Mouse (Mus musculus): ENCODE data around the gene AL732309.1.

Gene AL732309.1

GRCm38 (mm10) chr2:25217666-25218065 is 29.0 kb downstream of the AL732309.1 start:
- DNase-seq (ENCODE audit: extremely low spot score, low spot score), result no peak

DNA sequence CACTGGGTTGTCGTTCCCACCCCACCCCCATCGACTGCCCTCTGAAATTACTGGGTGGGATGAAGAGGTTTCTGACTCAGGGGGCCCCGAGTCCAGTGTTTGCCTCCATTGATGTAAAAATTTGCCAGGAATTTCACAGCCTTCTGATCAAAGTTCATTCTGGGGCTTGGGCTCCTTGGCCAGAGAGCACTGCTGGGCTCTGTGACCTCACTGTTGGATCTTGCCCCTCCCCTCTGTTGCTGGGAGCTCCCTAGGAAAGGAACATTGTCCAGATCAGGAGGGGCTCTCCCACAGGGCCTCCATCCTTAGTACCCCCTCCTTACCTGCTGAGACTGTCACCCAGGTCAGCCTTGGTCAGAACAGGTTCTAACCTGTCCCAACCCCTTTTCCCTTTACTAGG is 32.2 kb downstream of the AL732309.1 start, which contains the start of gene Stpg3:
Gene Stpg3, minus strand, starts transcription at position 194 of the 400 bp plus-strand sequence.
- DNase-seq (ENCODE audit: extremely low spot score, low spot score), result no peak

DNA sequence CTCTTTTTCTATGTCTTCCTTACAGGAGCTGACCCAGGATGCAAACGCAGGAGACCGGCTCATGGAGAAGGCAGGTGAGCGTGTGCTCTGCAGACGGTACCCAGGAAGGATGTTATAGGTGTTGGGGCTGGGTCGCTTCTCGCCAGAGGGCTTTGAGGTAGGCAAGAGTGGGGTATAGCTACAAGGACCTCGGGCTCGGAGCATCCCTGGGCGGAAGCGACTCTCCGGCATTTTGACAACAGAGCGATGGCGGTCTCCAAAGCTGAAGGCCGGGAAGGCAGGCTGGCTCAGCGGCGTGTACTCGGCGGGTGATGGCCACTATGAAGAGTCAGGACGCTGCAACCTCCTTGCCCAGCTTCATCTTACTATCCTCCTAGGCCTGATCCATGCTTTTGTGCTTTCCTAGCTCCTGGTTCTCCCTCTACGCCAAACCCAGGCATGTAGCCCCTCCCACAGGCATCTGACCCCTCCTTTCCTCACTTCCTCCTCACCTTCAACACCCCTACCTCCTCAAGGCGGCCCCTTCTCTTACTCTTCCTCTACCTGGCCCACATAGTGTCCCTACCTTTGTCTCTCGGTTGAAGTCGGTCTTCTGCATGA is 33.3 kb downstream of the AL732309.1 start:
- DNase-seq (ENCODE audit: extremely low spot score, low spot score), result no peak

DNA sequence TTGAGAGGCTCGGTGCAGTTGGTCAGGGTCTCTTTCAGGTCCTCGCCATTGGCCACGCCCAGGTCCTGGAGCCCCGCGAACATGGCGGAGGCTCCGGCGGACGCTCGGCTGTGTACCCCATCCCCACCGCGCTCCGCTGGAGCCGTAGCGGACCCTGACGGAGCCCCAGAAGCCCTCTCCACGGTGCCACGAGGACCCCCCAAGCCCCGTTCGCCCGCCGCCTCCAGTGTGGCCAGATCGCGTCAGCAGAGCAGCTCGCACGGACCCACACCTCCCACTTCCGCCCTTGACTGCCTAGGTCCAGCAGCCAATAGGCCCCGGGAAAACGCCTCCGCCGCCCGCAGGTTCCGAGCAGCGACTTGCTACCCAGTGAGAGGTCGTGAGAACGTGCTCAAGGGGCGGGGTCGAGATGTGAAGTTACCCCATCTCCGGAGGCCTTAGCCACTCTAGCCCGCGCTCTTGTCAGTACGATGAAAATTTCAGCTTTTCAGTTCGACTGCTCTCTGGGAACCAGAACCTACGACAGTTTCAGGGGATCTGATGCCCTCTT is 35.5 kb downstream of the AL732309.1 start, which contains the start of gene Nelfb:
Gene Nelfb, minus strand, starts transcription at position 369 of the 550 bp plus-strand sequence.
- DNase-seq (ENCODE audit: extremely low spot score, low spot score), result peak; percentile 96

GRCm38 (mm10) chr2:25210686-25211085 is 36.0 kb downstream of the AL732309.1 start:
- no peak for DNase-seq (ENCODE audit: extremely low spot score, low spot score)

DNA sequence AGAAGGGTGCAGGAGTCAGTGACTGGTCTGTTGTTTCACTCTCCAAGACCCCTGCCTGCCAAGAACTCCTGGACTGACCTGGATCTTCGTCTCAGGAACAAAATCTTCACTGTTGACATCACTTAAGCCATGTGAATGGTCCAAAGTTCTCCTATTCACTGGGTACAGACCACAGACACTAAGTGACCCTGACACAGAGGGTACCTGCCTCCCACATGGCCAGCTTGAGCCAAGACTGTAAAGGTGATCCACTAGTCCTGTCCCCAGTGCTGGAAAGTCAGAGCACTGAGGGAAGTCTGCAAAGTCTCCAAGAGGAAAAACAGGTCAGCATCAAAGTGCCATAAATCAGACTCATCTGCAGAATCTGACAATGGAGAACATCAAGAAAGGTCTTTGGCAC is 39.1 kb downstream of the AL732309.1 start:
- no peak for DNase-seq (ENCODE audit: extremely low spot score, low spot score)

DNA sequence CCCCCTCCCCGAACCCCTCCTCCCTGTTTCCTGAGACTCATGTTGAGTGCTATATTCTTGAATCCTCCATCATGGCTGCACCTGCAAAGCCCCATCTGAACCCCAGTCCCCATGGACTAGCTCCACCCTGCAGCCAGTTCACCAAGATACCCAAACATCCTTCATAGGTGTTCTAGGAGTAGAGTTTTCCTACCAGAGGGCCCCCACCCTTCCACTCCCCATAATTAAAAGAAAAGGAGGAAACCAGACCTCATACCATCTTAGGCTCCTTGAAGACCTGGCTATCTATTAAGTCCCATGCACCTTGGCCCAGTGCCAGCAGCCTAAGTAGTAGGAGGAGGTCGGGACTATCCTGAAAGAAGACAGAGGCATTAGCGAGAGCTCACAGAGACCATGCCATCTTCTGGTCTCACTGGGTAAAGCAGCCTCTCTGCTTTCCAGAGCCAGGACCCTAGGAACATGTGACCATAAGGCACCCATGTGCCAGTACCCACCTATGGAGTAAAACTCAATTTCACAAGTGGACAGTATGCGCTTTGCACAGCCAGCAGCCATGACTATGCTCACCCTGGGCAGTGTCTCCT is 42.9 kb downstream of the AL732309.1 start:
- DNase-seq (ENCODE audit: extremely low spot score, low spot score), result no peak

DNA sequence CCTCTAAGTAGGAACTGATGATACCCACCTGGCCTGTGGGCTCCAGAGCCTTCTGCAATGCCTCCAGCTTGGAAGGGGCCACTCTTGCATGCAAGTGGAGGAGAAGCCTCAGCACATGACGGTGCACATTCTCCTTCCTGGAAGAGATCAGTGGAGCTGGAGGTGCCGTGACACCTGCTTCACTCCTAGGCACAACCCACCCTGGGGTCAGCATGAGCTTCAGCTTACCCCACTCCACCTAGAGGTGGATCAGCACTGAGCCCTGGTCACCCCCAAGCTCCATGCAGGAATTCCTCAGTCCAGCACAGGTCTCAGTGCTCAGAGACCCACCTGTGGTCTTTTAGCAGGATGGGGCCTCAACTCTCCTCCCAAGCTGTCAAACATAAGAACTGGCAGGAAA is 46.0 kb downstream of the AL732309.1 start:
- DNase-seq (ENCODE audit: extremely low spot score, low spot score), result no peak

DNA sequence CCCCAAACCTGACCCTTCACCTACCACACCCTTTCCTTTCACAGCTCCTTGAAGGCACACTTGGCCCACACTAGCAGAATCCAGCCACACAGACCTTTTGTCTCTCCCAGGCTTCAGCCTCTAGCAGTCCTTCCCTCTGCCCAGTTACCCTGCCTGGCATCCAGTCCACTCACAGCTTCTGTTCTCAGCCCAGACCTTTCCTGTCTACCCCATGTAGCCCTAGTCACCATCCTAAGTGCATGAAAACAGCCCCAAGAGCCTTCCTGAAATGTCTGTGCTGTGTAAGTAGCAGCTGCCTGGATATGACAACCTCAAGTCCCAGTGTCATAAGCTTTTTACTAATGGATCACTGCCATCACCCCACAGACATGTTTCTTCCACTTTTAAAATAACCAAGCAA is 48.7 kb downstream of the AL732309.1 start:
- DNase-seq (ENCODE audit: extremely low spot score, low spot score), result no peak

GRCm38 (mm10) chr2:25197191-25197590 is 49.5 kb downstream of the AL732309.1 start:
- no peak for DNase-seq (ENCODE audit: extremely low spot score, low spot score)

- DNase-seq (ENCODE audit: extremely low spot score, low spot score), result no peak
Observed at GRCm38 (mm10) chr2:25196172-25196954, 50.3 kb downstream of the AL732309.1 start, which contains the start of gene Tor4a. TSS of gene Tor4a (minus strand) at chr2:25196886.

DNA sequence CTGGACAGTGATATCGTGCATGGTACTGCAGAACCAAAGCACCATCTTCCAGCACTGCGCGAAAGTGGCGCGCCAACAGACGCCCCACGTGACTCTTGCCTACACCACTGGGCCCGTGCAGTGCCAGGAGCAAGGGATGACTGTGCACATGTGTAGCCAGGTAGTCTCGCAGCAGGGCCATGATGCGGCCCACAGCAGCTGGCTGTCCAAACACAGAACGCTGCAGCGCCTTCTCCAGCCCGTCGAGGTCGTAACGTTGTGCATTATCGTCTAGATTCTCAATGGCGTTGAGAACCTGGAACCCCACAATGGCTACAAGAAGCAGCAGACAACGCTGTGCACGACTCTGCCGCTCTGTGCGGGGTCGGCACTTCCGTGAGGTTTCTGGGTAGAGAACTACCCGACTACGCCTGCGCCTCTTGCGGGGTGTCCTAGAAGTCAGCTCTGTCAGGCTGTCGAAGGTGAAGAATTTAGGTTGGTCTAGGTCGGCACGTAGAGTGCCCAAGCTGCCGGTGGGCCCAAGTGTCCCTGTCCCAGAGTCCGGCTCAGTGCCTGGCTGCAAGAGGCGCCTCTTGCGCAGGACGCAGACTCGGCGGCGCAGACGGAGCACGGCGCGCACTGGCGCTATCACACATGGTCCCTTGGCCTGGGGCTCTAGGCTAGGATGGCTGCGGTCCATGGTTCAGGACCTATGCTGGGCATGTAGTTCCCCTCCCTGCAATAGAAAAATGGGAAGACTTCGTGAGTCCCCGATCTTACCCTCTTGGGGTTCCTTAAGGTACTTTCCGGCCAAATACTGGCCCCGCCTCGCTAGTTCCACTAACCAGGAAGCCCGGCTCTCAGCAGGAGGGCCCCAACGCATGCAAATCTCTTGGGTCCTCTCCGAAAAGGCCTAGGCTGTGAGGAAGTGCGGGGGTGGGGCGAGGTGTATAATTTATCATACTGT is 51.2 kb downstream of the AL732309.1 start:
- DNase-seq (ENCODE audit: extremely low spot score, low spot score), result no peak

Data from neural tube, embryonic 10.5 days (tissue).